Mouse (Mus musculus) urinary bladder, adult 2 months (tissue): ENCODE data around the gene Zfp217. TPM values are rescaled to one million over a fixed set of nuclear protein-coding genes. Genes with fewer than 3 reads are reported as not detected.

Experiments
- DNase-seq: peaks from one replicate; pipeline ENCODE4 v3.0.0; 2022; ENCODE audit warnings: low spot score
- polyA plus RNA-seq: library from polyadenylated mRNA; depleted of rRNA; stranded (reverse); fragments of >200 nt; gene quantifications from 2 replicates; pipeline ENCODE4 v1.2.3, GENCODE M21; 2012

Zfp217 gene
- polyA plus RNA-seq, 1 experiment, result 8.9 TPM

DNA sequence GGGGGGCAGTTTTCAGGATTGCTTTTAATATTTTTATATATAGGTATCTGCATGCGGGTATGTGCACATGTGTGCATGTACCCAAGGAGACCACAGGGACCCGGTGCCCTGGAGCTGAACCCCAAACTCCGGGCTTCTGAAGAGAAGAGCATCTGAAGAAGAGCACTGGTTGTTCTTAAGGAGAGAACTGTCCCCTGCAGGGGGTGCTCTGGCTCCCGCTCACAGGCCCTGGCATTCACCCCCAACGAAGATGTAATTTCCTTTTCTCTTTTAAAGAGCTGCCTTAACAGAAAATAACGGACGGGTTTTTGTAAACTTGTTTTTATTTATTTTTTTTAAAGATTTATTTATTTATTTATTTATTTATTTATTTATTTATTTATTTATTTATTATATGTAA lies 46.0 kb downstream of the Zfp217 start:
- no peak for DNase-seq

DNA sequence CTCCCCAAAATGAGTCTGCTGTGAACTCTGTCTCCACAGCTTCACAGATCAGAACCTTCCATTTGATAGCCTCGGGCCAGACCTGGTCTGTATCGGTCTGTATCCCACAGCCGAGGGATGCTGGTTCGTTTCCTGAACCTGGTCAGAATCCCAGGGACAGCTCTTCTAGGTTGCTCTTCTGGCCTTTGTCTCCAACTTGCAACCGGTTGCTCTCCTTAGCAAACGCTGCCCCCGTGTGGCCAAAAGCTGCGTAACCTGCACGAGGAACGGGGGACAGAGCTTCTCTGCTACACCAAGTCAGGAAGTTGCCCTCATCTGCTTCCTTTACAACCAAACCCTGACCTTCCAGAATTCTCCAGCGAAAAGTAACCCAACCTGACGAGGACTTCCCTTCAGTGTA lies 46.8 kb downstream of the Zfp217 start:
- peak; percentile 92 for DNase-seq

GRCm38 (mm10) chr2:170094871-170095270 lies 53.0 kb downstream of the Zfp217 start:
- no peak for DNase-seq

DNA sequence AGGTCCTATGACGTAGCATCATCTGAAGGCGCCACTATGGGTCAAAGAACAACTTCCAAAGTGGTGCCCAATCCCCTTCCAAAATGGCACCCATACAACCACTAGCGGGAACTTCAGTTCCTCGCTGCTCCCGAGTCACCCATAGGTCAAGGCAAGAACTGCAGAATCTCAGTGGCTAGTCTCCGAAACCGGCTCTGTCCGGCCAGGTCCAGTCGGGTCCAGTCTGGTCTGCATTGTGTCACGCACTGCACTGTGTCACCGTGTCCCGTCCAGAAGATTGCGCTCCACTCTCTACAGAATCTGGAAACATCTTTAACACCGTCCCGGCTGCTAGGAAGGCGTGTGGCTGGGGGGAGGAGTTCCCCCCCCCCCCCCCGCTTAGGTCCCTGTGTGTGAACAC lies 53.7 kb downstream of the Zfp217 start:
- DNase-seq, result no peak

- no peak for DNase-seq
Measured at GRCm38 (mm10) chr2:170091563-170092443, 56.1 kb downstream of the Zfp217 start.

GRCm38 (mm10) chr2:170078442-170079017 lies 69.4 kb downstream of the Zfp217 start:
- DNase-seq, result no peak

DNA sequence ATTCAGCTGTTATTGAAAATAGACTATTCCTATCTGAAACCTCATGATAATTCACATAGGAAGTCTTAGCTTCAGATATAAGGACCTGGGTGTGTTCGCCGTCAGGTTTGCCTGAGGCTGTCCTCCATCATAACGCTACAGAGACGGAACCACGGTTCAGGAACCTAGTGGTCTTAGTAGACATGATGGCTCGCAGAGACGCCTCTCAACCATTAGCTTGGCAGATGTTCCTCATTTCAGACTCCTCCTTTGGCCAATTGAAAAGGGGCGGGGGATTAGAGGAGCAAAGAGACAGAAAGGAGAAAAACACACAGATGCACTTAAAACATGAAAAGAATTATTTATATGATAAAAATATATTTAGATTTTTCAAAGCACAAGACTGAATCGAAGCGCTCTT lies 69.9 kb downstream of the Zfp217 start:
- no peak for DNase-seq

DNA sequence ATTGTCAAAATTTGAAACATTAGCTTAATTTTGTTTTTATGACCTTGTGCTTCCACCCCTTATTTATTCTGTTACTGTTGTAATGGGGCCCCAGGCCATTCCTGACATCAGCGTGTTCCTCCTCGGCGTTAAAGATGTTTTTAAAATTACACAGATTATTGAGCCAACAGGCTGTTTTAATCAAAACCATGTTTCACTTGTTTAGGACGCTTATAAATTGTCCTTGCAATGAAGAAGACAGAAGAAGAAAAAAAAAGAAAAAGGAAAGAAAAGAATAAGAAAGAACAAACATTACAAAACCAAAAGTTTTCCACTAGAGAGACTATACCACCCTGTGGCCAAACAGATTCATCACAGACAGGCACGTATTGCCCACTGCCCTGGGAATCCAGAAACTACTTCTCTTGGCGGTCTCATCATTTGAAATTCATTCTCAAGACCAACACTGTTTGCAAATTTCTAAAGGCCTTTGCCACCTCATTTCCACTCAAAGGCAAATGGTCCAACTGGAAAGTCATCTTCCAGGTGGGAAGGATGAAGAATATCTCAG lies 70.9 kb downstream of the Zfp217 start:
- no peak for DNase-seq

DNA sequence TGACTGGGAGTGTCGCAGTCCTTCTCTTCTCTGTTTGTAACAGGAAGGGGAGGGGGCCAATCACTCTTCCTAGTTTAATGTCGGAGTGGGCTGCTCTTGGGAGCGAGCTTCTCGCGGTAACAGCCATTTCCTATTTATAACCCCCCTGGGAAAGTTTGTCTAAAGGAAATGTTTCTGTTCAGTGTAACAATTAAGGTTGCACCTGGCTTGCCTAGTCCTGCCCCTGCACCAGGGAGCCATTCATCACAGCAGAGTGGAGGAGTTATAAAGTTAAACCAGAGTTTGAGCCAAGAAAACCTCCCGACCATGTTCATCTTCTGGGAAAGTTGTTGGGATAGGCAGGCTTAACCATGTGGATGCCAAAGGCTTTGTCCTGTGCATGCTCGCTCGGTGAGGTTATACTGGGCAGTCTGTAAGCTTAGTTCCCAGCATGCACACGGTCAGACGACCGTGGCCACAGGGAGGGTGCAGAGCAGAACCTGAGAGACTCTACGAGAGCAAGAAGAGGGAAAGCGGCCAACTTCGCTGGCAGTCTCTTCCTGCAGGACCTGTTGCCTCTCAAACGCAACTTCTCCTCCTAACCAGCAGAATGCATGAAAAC lies 77.2 kb downstream of the Zfp217 start:
- no peak for DNase-seq

DNA sequence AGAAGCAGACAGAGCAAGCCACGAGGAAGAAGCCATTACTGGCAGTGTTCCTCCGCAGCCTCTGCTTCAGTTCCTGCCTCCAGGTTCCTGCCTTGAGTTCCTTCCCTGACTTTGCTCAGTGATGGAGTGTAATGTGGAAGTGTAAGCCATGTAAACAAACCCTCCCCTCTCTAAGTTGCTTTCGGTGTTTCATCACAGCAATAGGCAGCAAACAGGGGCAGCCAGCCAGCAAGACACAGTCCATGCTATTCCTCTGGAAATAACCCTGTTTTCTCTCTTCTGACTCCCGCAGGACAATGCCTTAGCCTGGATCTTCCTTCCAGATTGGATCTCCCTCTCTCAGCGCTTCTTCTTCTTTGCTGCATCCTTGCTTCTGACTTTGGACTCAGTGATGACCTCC lies 77.9 kb downstream of the Zfp217 start:
- DNase-seq, result no peak

GRCm38 (mm10) chr2:170062378-170062777 lies 85.5 kb downstream of the Zfp217 start:
- no peak for DNase-seq

- DNase-seq, result no peak
Measured at GRCm38 (mm10) chr2:170060066-170060465, 87.8 kb downstream of the Zfp217 start.

- DNase-seq, result no peak
Measured at GRCm38 (mm10) chr2:170058774-170059173, 89.1 kb downstream of the Zfp217 start.
